Mouse (Mus musculus): ENCODE data around the gene Fcer1g. TPM values are rescaled to one million over a fixed set of nuclear protein-coding genes. Genes with fewer than 3 reads are reported as not detected.
A peak's percentile ranks its signal among the peaks of the same experiment; 100 is the strongest.

Fcer1g gene
- polyA plus RNA-seq, 1 experiment from 2014 or later: 32.0 TPM

GRCm38 (mm10) chr1:171204249-171204644 lies 29.9 kb downstream of the Fcer1g start:
- Histone ChIP-seq H3K27me3 (replicated peaks) (no peaks in the 10 kb centered on the region), H3K9me3 (replicated peaks) (no peaks in the 10 kb centered on the region), H3K4me1 (no peaks in the 10 kb centered on the region), H3K4me2 (no peak overlapping the region), H3K36me3 (no peaks in the 10 kb centered on the region), H3K27ac (replicated peaks) (no peak overlapping the region), H3K4me3 (replicated peaks) (no peak overlapping the region), H3K9ac (replicated peaks) (no peak overlapping the region)
- no peak for ATAC-seq (ENCODE audit: low FRiP score)
- 78% methylated on average over 7 of the region's 7 CpGs for WGBS

- no peaks in the 10 kb centered on the region for H3K9me3 ChIP-seq (replicated peaks)
- no peak overlapping the region for H3K4me2 ChIP-seq
- no peak overlapping the region for H3K27ac ChIP-seq (replicated peaks)
- no peak overlapping the region for H3K4me3 ChIP-seq (replicated peaks)
- H3K4me1 ChIP-seq: no peaks in the 10 kb centered on the region
- WGBS: 66% methylated on average over 9 of the region's 11 CpGs
- ATAC-seq (ENCODE audit: low FRiP score): no peak
- H3K36me3 ChIP-seq: no peaks in the 10 kb centered on the region
- no peaks in the 10 kb centered on the region for H3K27me3 ChIP-seq (replicated peaks)
- no peak overlapping the region for H3K9ac ChIP-seq (replicated peaks)
Observed at GRCm38 (mm10) chr1:171203471-171204248, 30.5 kb downstream of the Fcer1g start.

GRCm38 (mm10) chr1:171200769-171201168 lies 33.4 kb downstream of the Fcer1g start:
- H3K9ac ChIP-seq (replicated peaks): no peak overlapping the region
- no peak for ATAC-seq (ENCODE audit: low FRiP score)
- H3K27ac ChIP-seq (replicated peaks): no peak overlapping the region
- H3K9me3 ChIP-seq (replicated peaks): no peaks in the 10 kb centered on the region
- peaks cover 6% of the 10 kb centered on the region for H3K4me1 ChIP-seq
- WGBS: 97% methylated on average over 1 of the region's 1 CpGs
- no peaks in the 10 kb centered on the region for H3K36me3 ChIP-seq
- no peak overlapping the region for H3K4me2 ChIP-seq
- peaks cover 18% of the 10 kb centered on the region for H3K27me3 ChIP-seq (replicated peaks)
- H3K4me3 ChIP-seq (replicated peaks): no peak overlapping the region

GRCm38 (mm10) chr1:171199532-171199931 lies 34.6 kb downstream of the Fcer1g start:
- Histone ChIP-seq H3K36me3 (no peaks in the 10 kb centered on the region), H3K27ac (replicated peaks) (no peak overlapping the region), H3K9me3 (replicated peaks) (no peaks in the 10 kb centered on the region), H3K4me2 (no peak overlapping the region), H3K27me3 (replicated peaks) (peaks cover 28% of the 10 kb centered on the region), H3K9ac (replicated peaks) (no peak overlapping the region), H3K4me1 (peaks cover 16% of the 10 kb centered on the region), H3K4me3 (replicated peaks) (no peak overlapping the region)
- 71% methylated on average over 1 of the region's 1 CpGs for WGBS
- ATAC-seq (ENCODE audit: low FRiP score): no peak

- Histone ChIP-seq H3K9ac (replicated peaks) (peak within 1 kb of the TSS; percentile 61), H3K4me2 (peak within 1 kb of the TSS; percentile 99), H3K4me3 (replicated peaks) (peak within 1 kb of the TSS; percentile 58), H3K27ac (replicated peaks) (peak within 1 kb of the TSS; percentile 24; the same call in 1 of the 2 replicates), H3K4me1 (peaks cover 39% of the 10 kb centered on the region), H3K36me3 (no peaks in the 10 kb centered on the region), H3K27me3 (replicated peaks) (peaks cover 36% of the 10 kb centered on the region), H3K9me3 (replicated peaks) (no peaks in the 10 kb centered on the region)
- peak; percentile 71 for ATAC-seq (ENCODE audit: low FRiP score)
- under 1% methylated on average over 33 of the region's 33 CpGs for WGBS
Observed at GRCm38 (mm10) chr1:171195887-171196397, 38.2 kb downstream of the Fcer1g start, which contains the start of gene Pcp4l1. Pcp4l1 (minus strand) TSS chr1:171196268.

GRCm38 (mm10) chr1:171195046-171195822 lies 38.9 kb downstream of the Fcer1g start:
- 0 out of 2 replicates have a peak overlapping the region, but pooled peaks have one; percentile 24 for H3K27ac ChIP-seq (replicated peaks)
- no peaks in the 10 kb centered on the region for H3K36me3 ChIP-seq
- WGBS: 6% methylated on average over 20 of the region's 20 CpGs
- peak overlapping the region; percentile 58 for H3K4me3 ChIP-seq (replicated peaks)
- H3K9ac ChIP-seq (replicated peaks): peak overlapping the region; percentile 61
- ATAC-seq (ENCODE audit: low FRiP score): peak; percentile 47; the same call in 1 of the 2 replicates
- H3K27me3 ChIP-seq (replicated peaks): peaks cover 36% of the 10 kb centered on the region
- no peaks in the 10 kb centered on the region for H3K9me3 ChIP-seq (replicated peaks)
- H3K4me1 ChIP-seq: peaks cover 39% of the 10 kb centered on the region
- peak overlapping the region; percentile 99 for H3K4me2 ChIP-seq

GRCm38 (mm10) chr1:171193911-171194830 lies 40.0 kb downstream of the Fcer1g start:
- ATAC-seq (ENCODE audit: low FRiP score): no peak; the same call in 1 of the 2 replicates
- Histone ChIP-seq H3K4me2 (peak overlapping the region; percentile 99), H3K4me1 (peaks cover 46% of the 10 kb centered on the region), H3K36me3 (no peaks in the 10 kb centered on the region), H3K9ac (replicated peaks) (no peak overlapping the region), H3K4me3 (replicated peaks) (peak overlapping the region; percentile 58), H3K27me3 (replicated peaks) (peaks cover 36% of the 10 kb centered on the region), H3K27ac (replicated peaks) (peak overlapping the region; percentile 51), H3K9me3 (replicated peaks) (no peaks in the 10 kb centered on the region)
- 28% methylated on average over 11 of the region's 11 CpGs for WGBS

- H3K4me1 ChIP-seq: peaks cover 55% of the 10 kb centered on the region
- H3K4me3 ChIP-seq (replicated peaks): peak overlapping the region; percentile 58
- H3K36me3 ChIP-seq: no peaks in the 10 kb centered on the region
- H3K27ac ChIP-seq (replicated peaks): peak overlapping the region; percentile 51
- peak; percentile 21; the same call in 1 of the 2 replicates for ATAC-seq (ENCODE audit: low FRiP score)
- H3K4me2 ChIP-seq: peak overlapping the region; percentile 99
- peak overlapping the region; percentile 44 for H3K9ac ChIP-seq (replicated peaks)
- no peaks in the 10 kb centered on the region for H3K9me3 ChIP-seq (replicated peaks)
- WGBS: 4% methylated on average over 18 of the region's 18 CpGs
- H3K27me3 ChIP-seq (replicated peaks): peaks cover 36% of the 10 kb centered on the region
Observed at GRCm38 (mm10) chr1:171193093-171193840, 40.9 kb downstream of the Fcer1g start.

- H3K4me3 ChIP-seq (replicated peaks): no peak overlapping the region
- ATAC-seq (ENCODE audit: low FRiP score): no peak
- 0 out of 2 replicates have a peak overlapping the region, but pooled peaks have one; percentile 23 for H3K27ac ChIP-seq (replicated peaks)
- peaks cover 58% of the 10 kb centered on the region for H3K4me1 ChIP-seq
- H3K36me3 ChIP-seq: no peaks in the 10 kb centered on the region
- H3K9ac ChIP-seq (replicated peaks): no peak overlapping the region
- WGBS: 50% methylated on average over 10 of the region's 10 CpGs
- no peaks in the 10 kb centered on the region for H3K9me3 ChIP-seq (replicated peaks)
- H3K27me3 ChIP-seq (replicated peaks): peaks cover 28% of the 10 kb centered on the region
- H3K4me2 ChIP-seq: peak overlapping the region; percentile 99
Observed at GRCm38 (mm10) chr1:171192283-171192682, 41.9 kb downstream of the Fcer1g start.

GRCm38 (mm10) chr1:171190832-171191231 lies 43.3 kb downstream of the Fcer1g start:
- no peaks in the 10 kb centered on the region for H3K36me3 ChIP-seq
- H3K9ac ChIP-seq (replicated peaks): no peak overlapping the region
- H3K27ac ChIP-seq (replicated peaks): no peak overlapping the region
- H3K4me1 ChIP-seq: peaks cover 58% of the 10 kb centered on the region
- H3K9me3 ChIP-seq (replicated peaks): no peaks in the 10 kb centered on the region
- peaks cover 19% of the 10 kb centered on the region for H3K27me3 ChIP-seq (replicated peaks)
- no peak overlapping the region for H3K4me3 ChIP-seq (replicated peaks)
- ATAC-seq (ENCODE audit: low FRiP score): no peak
- 97% methylated on average over 9 of the region's 9 CpGs for WGBS
- H3K4me2 ChIP-seq: no peak overlapping the region

Data from neural tube, embryonic 15.5 days (tissue).